Mouse (Mus musculus): ENCODE measurements around the gene Tspan17.
"Not testable (repeated sequence)": the region's sequence is repeated elsewhere in the genome, so short reads cannot be mapped to it uniquely, and the experiment has no call there.

Tspan17 gene

DNA sequence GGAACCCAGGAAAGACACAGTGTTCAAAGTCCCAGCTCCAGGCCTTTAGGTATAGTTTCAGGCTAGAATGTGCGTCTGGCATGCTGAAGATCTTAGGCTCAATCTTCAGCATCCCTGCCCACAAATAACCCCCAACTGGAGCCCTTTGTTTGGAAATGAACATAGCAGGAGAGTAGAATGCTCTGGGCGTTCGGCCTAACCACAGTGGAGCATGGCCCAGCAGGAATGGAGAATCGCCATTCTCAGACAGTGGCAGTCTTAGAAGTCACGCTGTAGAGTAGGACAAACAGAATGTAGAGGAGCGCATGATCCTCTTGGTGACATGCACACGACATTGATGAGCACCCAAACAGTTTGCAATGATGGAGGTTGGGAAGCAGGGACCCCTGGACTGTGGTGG is 28.3 kb upstream of the Tspan17 start:
- no peak for DNase-seq (ENCODE audit: low read depth, low spot score)

DNA sequence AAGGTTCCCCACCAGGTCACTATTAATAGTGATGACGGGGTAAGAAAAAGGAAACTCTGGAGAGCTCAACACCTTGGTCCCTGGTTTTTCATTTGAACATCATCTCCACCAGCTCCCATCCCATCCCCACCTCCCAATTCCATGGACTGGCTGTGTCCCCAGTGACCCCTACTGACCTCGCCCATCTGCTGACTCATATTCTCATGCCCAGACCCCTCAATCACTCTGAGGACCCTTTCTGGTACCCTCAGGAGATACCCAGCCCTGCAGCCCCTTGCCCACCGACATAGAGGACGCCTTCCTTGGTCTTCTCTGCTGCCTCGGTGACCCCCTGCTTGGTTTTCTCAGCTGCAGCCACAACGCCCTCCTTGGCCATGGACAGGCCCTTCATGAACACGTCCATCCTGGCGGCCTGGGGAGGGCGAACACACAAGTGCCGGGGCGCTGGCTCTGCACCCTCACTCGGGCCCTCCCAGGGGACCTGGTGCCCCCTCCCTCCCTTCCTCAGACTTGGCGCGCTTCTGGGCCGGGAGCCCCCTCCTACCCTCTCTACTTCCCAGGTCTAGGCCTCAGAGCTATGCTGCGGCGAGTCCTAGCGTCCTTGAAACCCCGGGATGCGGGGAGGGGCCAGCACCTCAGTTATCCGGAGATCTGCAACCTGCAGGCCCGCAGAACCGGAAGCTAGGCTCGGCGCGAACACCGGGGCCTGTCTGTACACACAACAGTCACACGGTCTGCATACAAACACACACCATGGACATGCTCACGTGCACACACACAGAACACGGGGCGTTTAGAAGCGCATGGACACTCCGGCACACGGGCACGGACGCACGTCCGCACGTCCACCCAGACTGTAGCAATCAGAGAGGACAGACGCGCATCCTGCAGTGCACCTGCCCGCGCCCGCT is 23.6 kb upstream of the Tspan17 start:
- DNase-seq (ENCODE audit: low read depth, low spot score) = no peak

DNA sequence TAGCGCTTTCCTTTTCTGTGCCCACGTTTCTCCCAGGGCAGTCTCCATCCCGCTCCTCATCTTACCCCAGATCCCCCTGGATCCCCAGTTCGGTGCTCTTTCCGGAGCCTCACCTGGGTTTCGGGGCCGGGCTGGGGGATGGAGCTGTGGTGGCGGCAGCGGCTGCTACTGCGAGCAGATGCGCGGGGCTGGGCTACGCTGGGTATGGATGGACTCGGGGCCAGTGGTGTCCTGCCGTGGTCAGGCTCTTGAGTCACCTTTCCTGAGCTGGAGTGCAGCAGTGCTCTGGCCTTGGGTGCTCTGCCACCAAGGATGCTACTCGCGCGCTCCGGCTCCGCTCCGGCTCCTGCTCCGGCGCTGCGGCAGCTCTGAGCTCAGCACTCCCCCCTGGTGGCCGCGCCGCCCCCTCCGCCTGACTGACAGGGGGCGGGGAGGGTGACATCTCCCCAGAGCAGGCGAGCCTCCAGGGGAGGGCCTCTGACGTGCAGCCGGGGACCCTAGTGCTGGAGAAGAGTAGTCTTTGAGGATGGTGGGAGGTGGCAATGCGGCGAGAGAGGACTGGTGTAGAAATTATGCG is 22.9 kb upstream of the Tspan17 start, which contains the start of gene Sncb:
Sncb (minus strand) TSS at position 404 of the 577 bp plus-strand sequence.
- DNase-seq (ENCODE audit: low read depth, low spot score) = no peak

DNA sequence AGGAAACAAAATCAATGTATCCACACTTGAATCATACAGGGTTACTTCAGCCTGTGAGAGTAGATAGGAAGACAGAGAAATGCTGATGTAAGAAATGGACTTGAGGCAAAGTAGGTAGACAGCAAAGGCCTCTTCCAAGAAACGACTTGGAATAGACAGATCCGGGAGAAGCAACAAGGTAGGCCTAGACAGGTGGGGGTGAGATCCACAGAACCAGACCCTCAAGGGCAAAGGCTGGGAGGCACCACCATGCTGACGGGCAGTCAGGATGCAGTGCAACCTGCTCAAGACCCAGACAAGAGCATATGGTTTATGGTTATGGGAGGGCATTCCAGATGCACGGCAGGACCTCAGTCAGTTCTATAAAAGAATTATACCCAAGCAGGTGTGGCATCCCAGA is 22.2 kb upstream of the Tspan17 start:
- no peak for DNase-seq (ENCODE audit: low read depth, low spot score)

DNA sequence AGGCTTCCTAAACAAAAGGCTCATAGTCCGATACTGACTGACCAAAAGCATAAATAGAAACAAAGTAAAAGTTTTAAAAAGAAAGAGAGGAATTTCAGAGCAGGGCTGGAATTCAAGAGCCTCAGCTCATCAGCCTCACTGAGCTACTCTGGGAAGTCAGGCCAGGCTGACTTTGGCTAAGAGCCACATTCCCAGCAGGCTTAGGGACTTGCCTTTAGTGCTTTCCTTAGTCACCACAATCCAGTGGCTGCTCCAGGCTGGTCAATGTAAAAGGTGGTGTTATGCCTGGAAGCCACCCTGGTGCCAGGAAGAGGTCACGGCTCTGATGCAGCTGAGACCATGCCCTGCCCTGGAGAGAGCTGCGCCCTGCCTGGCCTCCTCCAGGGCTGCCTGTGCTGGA is 8.6 kb upstream of the Tspan17 start:
- peak; percentile 60 for DNase-seq (ENCODE audit: low read depth, low spot score)

DNA sequence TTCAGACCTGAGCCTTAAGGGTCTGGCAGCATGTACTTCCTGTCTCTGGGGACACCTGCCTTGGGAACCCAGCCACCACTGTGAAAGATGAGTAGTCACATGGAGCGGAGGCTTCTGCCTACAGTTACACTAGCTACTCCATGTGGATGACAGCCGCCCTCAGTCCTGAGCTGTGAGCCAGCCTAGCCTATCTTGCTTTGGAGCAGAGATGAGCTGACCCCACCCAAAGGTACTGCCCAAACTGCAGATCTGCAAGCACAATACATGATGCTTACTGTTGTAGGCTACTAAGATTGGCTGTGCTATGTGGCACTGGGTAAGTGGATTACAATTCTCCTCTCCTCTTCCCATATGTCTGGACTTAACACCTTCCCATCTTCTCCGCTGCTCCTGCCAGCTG is 8.1 kb upstream of the Tspan17 start:
- peak; percentile 51 for DNase-seq (ENCODE audit: low read depth, low spot score)

DNA sequence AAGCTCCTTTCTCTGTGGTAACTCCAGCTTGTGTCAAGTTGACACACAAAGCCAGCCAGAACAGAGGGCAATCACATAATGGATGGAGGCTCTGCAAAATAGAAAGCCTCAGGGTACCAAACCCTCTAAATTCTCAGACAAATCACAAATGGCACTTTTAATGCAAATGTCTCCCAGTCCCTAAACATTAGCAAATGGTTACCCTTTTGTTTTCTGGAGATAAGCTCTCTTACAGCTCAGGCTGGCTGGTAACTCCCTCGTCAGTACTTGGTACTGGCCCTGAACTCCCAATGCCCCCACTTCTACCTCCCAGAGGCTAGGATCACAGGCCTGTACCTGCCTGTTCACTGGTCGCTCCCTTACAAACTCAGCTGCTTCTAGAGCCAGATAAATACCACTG is 5.9 kb upstream of the Tspan17 start:
- no peak for DNase-seq (ENCODE audit: low read depth, low spot score)

DNA sequence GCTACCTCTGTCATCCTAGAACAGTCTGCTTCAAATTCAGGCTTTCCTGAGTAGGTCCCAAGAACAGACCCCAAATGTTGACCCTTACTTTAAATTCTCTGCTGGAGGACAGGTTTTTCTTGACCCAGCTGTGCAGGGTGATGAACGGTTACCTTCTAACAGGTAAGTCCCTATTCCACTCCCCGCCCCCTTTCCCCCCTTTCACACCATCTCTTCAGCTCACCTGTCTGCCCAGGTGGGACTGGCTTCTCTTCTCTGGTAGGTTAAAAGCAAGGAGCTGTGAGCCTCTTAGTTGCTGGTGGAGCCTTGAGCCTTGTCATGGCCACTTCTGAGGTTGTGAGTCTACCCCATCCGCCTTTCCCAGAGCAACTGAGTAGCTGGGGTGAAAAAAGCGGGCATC is 5.5 kb upstream of the Tspan17 start, which contains the start of gene Eif4e1b:
Eif4e1b (plus strand) TSS at position 301 of the 400 bp plus-strand sequence.
- DNase-seq (ENCODE audit: low read depth, low spot score) = no peak

DNA sequence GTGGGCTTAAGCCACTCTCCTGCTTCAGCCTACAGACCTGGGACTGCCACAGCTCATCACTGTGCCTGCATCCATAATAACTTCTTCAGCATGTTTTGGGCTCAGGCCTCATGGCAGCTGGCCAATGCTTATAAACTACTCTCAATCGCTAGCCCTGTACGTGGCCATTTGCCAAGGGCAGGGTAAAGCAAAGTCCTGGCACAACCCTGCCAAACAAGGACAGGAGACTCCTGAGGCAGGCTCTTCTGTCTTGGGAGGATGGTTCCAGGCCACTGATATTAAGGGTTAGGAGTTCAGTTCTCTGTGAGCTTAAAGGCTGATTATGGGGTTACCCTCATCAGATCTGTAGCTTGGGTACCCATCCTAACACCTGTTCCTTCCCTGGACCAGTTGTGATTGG is 1.6 kb upstream of the Tspan17 start:
- DNase-seq (ENCODE audit: low read depth, low spot score) = not testable (repeated sequence)

DNA sequence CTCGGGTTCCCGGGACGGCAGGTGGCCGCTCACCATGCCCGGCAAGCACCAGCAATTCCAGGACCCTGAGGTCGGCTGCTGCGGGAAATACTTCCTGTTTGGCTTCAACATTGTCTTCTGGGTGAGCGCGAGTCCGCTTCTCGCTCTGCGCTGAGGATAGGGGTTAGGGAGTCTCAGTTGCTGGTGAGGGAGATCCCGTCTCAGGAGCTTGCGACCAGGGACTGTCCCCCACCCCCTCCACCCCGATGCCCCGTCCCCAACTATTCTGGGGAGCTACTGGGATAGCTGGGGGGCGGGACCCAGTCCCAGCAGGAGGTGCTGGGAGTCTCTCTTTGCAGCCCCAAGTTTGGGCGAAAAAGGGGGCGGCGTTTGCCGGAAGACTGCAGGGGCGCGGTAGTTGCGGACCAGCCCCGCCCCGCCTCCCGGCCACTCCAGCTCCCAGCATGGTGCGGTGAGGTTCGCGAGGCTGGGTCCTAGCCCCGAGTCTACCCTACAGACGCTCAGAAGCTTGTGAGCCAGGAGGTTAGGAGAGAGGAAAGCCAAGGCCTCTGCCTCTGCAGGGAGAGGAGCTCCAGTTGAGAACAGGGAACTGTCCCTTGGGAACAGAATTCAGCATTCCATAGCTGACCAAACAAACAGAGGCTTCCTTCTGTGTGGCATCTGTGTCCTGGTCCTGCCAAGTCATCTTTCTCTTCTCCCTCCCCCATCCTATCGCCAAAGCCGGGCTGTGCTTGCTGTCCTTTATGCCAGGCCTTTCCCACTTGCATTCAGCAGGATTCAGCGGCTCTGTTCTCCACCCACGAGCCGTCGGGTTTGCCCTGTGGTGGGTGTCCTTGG is 602 bp downstream of the Tspan17 start:
- DNase-seq (ENCODE audit: low read depth, low spot score) = peak; percentile 52

DNA sequence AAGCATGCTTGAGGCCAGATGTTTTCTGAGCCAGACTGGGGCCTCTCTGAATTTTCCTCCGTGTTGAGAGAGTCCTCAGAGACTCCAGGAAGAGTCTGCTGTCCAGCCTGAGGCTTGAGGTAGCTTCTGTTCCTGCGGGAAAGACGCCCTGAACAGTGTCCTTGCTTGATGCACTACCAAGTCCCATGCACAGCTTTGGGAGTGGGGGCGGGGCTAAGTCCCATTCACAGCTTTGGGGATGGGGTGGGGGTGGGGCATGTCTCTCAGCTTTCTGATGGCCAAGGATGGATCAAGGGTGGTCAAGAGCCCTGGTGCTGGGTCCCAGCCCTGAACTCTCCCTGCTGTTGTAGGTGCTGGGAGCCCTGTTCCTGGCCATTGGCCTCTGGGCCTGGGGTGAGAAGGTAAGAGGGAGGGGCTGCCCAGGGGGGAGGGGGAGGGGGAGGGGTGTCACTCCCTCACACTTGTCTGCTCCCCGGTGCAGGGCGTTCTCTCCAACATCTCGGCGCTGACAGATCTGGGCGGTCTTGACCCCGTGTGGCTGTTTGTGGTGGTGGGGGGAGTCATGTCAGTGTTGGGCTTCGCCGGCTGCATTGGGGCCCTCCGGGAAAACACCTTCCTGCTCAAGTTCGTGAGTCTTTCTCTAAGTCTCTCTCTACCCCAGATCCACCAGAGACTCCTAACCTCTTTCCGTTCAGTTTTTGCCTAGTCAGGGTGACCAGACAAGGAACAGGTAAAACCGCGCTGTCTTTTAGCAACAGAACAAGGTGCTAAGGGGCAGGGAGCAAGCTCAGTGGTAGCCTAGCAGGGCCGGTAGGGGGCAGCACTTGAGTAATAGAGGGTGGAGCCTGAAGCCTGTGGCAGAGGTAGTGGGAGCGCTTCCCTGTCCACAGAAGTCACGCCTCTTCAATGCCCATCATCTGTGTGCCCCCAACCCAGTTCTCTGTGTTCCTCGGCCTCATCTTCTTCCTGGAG is 3.4 kb downstream of the Tspan17 start:
- DNase-seq (ENCODE audit: low read depth, low spot score) = no peak

DNA sequence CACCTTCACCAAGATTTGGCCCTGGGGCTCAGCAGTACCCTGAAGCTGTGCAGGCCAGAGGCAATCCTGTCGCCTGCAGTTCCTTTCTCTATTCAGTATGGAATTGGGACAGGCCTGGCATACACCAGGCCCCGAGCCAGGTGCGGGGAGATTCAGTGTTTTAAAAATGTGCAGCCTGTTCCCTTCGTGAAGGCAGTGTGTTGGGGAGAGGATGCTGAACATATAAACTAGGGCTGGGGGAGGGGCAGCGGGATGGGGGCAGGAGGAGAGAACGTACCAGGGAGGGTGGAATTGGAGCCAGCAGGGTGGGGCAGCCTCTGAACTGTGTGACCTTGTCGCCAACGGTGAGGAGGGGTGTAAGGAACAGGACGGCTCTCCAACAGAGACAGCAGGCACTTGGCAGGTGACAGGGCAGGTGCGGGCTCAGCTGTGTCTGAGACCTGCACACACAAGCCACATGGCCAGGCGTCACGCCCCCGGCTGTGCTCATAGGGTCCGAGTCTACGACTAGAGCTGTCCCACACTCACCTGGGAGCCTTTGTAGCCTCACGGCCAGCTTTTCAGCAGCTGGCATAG is 4.9 kb downstream of the Tspan17 start:
- peak; percentile 44 for DNase-seq (ENCODE audit: low read depth, low spot score)

DNA sequence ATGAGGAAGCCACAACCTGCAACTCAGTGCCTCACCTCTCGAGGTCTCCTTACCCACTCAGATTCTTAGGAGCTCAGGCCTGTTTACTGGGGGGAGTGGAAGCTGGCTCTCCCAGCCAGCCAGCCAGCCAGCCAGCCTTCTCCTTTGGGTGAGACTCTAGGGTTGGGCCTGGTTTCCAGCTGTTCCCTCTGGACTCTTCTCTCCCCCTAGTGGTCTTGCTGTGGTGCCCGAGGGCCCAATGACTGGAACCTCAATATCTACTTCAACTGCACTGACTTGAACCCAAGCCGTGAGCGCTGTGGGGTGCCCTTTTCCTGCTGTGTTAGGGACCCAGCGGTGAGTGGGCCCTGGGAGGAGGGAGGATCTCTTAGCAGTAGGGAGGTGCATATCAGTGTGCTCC is 5.7 kb downstream of the Tspan17 start:
- no peak for DNase-seq (ENCODE audit: low read depth, low spot score)

DNA sequence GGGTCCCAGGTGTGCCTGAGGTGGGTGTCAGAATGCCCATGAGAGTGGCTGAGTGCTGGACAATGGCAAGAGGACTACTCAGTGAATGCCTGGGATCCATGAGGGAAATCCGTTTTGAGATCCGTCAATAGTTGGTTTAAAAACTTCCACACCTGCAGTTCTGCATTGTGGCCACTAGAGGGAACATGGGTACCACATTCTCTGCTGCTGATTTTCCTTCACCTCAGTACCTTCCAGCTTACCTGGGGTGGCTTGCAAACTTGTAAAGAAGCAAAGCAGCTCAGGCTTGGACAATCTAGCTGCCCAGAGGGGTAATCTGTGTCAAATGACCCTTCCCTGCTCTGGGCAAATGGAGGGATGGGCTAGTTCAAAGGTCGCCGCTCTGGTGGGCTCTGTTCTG is 8.2 kb downstream of the Tspan17 start:
- no peak for DNase-seq (ENCODE audit: low read depth, low spot score)

DNA sequence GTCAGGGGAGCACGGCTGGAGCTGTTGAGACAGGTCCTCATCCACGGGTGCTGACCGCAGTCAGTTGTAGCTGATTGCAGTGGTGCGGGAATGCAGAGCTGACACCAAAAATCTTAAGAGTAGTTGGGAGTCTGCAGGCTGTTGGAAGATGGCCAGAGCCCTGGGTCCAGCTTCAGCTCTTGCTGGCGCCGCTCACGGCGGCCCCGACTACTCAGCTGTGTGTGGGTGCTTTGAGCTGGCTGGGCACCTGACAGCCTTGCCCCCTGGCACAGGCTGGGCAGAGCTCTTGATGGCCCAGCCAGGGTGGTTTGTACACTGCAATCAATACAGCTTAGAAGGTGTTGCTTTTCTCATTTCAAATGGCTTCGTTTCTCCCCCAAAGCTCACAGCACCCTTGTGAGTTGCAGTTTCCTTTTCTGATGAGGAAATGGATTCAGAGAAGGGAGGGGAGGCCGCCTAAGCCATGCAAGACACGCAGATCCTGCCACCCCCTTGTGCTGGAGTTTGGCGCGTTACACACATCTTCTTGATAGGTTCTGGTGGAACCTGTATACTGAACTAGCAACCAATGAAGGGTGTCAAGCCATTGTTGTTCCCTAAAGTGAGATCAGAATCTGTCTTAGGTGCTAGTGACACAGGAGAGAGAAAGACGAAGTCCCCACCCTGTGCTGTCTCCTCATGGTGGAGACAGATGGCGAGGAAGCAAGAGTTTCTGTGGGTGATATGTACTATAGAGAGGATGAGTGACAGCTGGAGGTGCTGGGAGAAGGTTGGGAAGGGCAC is 8.9 kb downstream of the Tspan17 start:
- DNase-seq (ENCODE audit: low read depth, low spot score) = peak; percentile 60

DNA sequence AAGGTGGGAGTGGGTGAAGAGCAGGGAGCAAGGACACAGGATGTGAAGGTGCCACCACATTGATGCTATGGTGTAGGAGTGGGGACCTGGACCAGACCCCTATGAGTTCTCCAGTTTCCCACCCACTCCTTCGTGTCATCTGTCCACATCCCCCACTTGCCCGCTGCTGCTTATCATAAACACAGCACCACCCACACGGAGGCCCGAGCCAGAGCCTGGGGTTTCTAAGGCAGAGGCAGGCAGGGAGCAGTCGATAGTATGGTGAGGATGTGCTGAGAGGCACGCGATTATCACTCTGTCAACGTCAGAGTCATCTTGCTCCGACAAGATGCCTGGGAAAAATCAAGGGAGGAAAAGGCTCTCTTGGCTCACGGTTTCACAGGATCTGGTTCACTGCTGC is 9.6 kb downstream of the Tspan17 start:
- DNase-seq (ENCODE audit: low read depth, low spot score) = peak; percentile 46

DNA sequence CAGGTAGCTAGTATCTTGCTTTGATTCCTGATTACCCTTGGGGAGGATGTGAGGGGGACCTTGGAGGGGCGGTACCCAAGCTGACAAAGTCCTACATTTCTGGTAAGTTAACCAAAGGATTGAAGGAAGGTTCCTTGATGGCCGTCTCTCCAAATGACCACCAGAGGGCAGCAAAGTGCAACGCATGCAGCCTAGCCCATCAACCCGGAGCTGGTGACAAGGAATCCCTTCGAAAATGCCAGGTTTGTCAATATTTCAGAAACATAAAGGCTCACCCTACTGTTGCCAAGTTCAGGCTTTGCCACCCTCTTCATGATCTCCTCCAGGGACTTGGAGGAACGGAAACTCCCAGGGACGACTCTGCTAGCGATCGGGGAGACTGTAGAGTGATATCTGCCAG is 10.5 kb downstream of the Tspan17 start:
- DNase-seq (ENCODE audit: low read depth, low spot score) = peak; percentile 62

DNA sequence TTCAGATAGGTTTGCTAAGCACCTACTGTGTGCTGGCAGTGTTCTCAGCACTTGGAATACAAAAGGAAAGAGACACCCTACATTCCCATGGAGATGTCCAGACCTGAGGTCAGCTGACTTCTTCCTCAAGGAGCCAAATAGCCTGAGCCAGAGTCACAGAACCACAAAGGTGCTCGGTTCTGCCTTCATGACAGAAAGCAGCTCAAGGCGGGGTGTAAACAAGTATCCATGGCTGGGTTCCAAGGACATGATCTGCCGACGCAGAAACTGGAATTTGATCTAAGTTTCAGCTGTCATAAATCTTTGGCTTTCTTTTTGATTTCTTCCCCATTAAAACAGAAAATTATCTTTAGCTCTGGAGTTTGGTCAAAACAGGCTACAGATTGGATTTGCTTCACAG is 11.0 kb downstream of the Tspan17 start:
- no peak for DNase-seq (ENCODE audit: low read depth, low spot score)

DNA sequence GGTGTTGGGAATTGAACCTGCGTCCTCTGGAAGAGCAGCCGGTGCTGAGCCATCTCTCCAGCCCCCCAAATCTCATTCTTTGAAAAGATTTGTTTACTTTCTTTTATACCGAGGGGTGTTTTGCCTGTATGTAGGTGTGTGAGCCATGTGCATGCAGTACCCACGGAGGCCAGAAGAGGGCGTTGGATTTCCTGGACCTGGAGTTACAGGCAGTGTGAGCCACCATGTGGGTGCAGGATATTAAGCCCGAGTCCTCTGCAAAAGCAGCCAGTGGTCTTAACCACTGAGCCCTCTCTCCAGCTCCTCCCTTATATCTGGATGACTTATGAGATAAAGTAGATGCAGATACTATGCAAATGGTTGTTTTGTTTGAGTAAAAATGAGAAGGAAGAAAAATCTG is 13.8 kb downstream of the Tspan17 start:
- DNase-seq (ENCODE audit: low read depth, low spot score) = no peak

Data from telencephalon, adult 2 months (tissue).